Mouse (Mus musculus): ENCODE measurements around the gene Zfp276. TPM values are rescaled to one million over a fixed set of nuclear protein-coding genes. Genes with fewer than 3 reads are reported as not detected.
A peak's percentile ranks its signal among the peaks of the same experiment; 100 is the strongest.

The Zfp276 gene
- polyA plus RNA-seq, 2 experiments, result 19.9 to 44.2 TPM

- H3K4me3 ChIP-seq (replicated peaks; ENCODE audit: low read length), result no peak overlapping the region
- H3K36me3 ChIP-seq (ENCODE audit: control insufficient read depth, insufficient read depth, low read length), result peaks cover 16% of the 10 kb centered on the region
- H3K4me1 ChIP-seq (ENCODE audit: control insufficient read depth, insufficient read depth, low read length), result no peaks in the 10 kb centered on the region
- 75% methylated on average over 4 of the region's 4 CpGs for WGBS
- DNase-seq (ENCODE audit: low spot score), result no peak
- no peaks in the 10 kb centered on the region for H3K27me3 ChIP-seq (ENCODE audit: control insufficient read depth, insufficient read depth, low read length)
- TF ChIP-seq POLR2A (IDR thresholded peaks at IDR 0.05; ENCODE audit: borderline replicate concordance, extremely low read depth, insufficient read depth, insufficient read length), result no peak
- no peak overlapping the region for H3K9ac ChIP-seq (ENCODE audit: low read depth, low read length, severe bottlenecking)
- no peaks in the 10 kb centered on the region for H3K9me3 ChIP-seq (ENCODE audit: control insufficient read depth, low read length)
- H3K27ac ChIP-seq (replicated peaks; ENCODE audit: low read depth, low read length), result no peak overlapping the region
- H3K4me2 ChIP-seq (replicated peaks; ENCODE audit: low read depth, low read length, severe bottlenecking), result no peak overlapping the region
- no peak for ATAC-seq (ENCODE audit: low FRiP score, low read depth)
Observed at GRCm38 (mm10) chr8:123308738-123309137, 54.7 kb downstream of the Zfp276 start.

- H3K27ac ChIP-seq (replicated peaks; ENCODE audit: low read depth, low read length), result no peak overlapping the region
- H3K4me2 ChIP-seq (replicated peaks; ENCODE audit: low read depth, low read length, severe bottlenecking), result peak overlapping the region; percentile 83
- TF ChIP-seq POLR2A (IDR thresholded peaks at IDR 0.05; ENCODE audit: borderline replicate concordance, extremely low read depth, insufficient read depth, insufficient read length), result no peak
- H3K27me3 ChIP-seq (ENCODE audit: control insufficient read depth, insufficient read depth, low read length), result no peaks in the 10 kb centered on the region
- peak overlapping the region; percentile 64 for H3K9ac ChIP-seq (ENCODE audit: low read depth, low read length, severe bottlenecking)
- no peaks in the 10 kb centered on the region for H3K36me3 ChIP-seq (ENCODE audit: control insufficient read depth, insufficient read depth, low read length)
- DNase-seq (ENCODE audit: low spot score) (no peak), ATAC-seq (ENCODE audit: low FRiP score, low read depth) (peak; percentile 59; the same call in 1 of the 2 replicates)
- peaks cover 4% of the 10 kb centered on the region; the same call in 1 of the 2 replicates for H3K4me1 ChIP-seq (ENCODE audit: control insufficient read depth, insufficient read depth, low read length)
- peak overlapping the region; percentile 57 for H3K4me3 ChIP-seq (replicated peaks; ENCODE audit: low read length)
- no peaks in the 10 kb centered on the region for H3K9me3 ChIP-seq (ENCODE audit: control insufficient read depth, low read length)
- WGBS, result 5% methylated on average over 16 of the region's 21 CpGs
Observed at GRCm38 (mm10) chr8:123317781-123318466, 63.9 kb downstream of the Zfp276 start.

GRCm38 (mm10) chr8:123318467-123318911 is 64.5 kb downstream of the Zfp276 start, which contains the start of gene Fanca:
Fanca (minus strand) TSS chr8:123318576.
- DNase-seq (ENCODE audit: low spot score) (peak; percentile 96), ATAC-seq (ENCODE audit: low FRiP score, low read depth) (peak; percentile 100)
- H3K9me3 ChIP-seq (ENCODE audit: control insufficient read depth, low read length), result no peaks in the 10 kb centered on the region
- no peaks in the 10 kb centered on the region for H3K36me3 ChIP-seq (ENCODE audit: control insufficient read depth, insufficient read depth, low read length)
- no peaks in the 10 kb centered on the region for H3K27me3 ChIP-seq (ENCODE audit: control insufficient read depth, insufficient read depth, low read length)
- H3K9ac ChIP-seq (ENCODE audit: low read depth, low read length, severe bottlenecking), result peak within 1 kb of the TSS; percentile 64
- no peak within 1 kb of the TSS for H3K27ac ChIP-seq (replicated peaks; ENCODE audit: low read depth, low read length)
- 0 out of 2 replicates have a peak, but pooled peaks have one; percentile 8 for TF ChIP-seq POLR2A (IDR thresholded peaks at IDR 0.05; ENCODE audit: borderline replicate concordance, extremely low read depth, insufficient read depth, insufficient read length)
- H3K4me2 ChIP-seq (replicated peaks; ENCODE audit: low read depth, low read length, severe bottlenecking), result peak within 1 kb of the TSS; percentile 83
- H3K4me3 ChIP-seq (replicated peaks; ENCODE audit: low read length), result peak within 1 kb of the TSS; percentile 57
- peaks cover 4% of the 10 kb centered on the region; the same call in 1 of the 2 replicates for H3K4me1 ChIP-seq (ENCODE audit: control insufficient read depth, insufficient read depth, low read length)
- WGBS, result under 1% methylated on average over 16 of the region's 24 CpGs

Other genes starting within 250 kb of the Zfp276 start
- 65.3 and 71.3 TPM in 2 replicates for gene Ankrd11, start 211.9 kb upstream of the Zfp276 start, polyA plus RNA-seq (2012; rRNA removed)
- gene Ankrd11, start 211.9 kb upstream of the Zfp276 start, polyA plus RNA-seq (2014; fragmentation: Nextera tagmentation; extraction: Ambion mirVana), result 83.7 and 102 TPM in 2 replicates
- gene Spg7, start 191.3 kb upstream of the Zfp276 start, polyA plus RNA-seq (2012; rRNA removed), result 88.7 and 90.0 TPM in 2 replicates
- 34.8 and 37.5 TPM in 2 replicates for gene Spg7, start 191.3 kb upstream of the Zfp276 start, polyA plus RNA-seq (2014; fragmentation: Nextera tagmentation; extraction: Ambion mirVana)
- 2,823 and 3,226 TPM in 2 replicates for gene Rpl13, start 151.8 kb upstream of the Zfp276 start, polyA plus RNA-seq (2012; rRNA removed)
- gene Rpl13, start 151.8 kb upstream of the Zfp276 start, polyA plus RNA-seq (2014; fragmentation: Nextera tagmentation; extraction: Ambion mirVana), result 1,836 and 1,953 TPM in 2 replicates
- 2.6 and 3.0 TPM in 2 replicates for gene Cpne7, start 136.8 kb upstream of the Zfp276 start, polyA plus RNA-seq (2012; rRNA removed)
- 0.50 and 0.86 TPM in 2 replicates for gene Cpne7, start 136.8 kb upstream of the Zfp276 start, polyA plus RNA-seq (2014; fragmentation: Nextera tagmentation; extraction: Ambion mirVana)
- gene Sult5a1, start 95.9 kb upstream of the Zfp276 start, polyA plus RNA-seq (2012; rRNA removed), result 43.7 and 50.4 TPM in 2 replicates
- 31.7 and 33.2 TPM in 2 replicates for gene Sult5a1, start 95.9 kb upstream of the Zfp276 start, polyA plus RNA-seq (2014; fragmentation: Nextera tagmentation; extraction: Ambion mirVana)
- gene Dpep1, start 68.0 kb upstream of the Zfp276 start, polyA plus RNA-seq (2012; rRNA removed), result 5.1 TPM in 2 replicates
- 3.6 and 3.9 TPM in 2 replicates for gene Dpep1, start 68.0 kb upstream of the Zfp276 start, polyA plus RNA-seq (2014; fragmentation: Nextera tagmentation; extraction: Ambion mirVana)
- gene Chmp1a, start 41.4 kb upstream of the Zfp276 start, polyA plus RNA-seq (2012; rRNA removed), result 93.6 and 110 TPM in 2 replicates
- 128 and 130 TPM in 2 replicates for gene Chmp1a, start 41.4 kb upstream of the Zfp276 start, polyA plus RNA-seq (2014; fragmentation: Nextera tagmentation; extraction: Ambion mirVana)
- 4.9 and 6.0 TPM in 2 replicates for gene Spata33, start 41.4 kb upstream of the Zfp276 start, polyA plus RNA-seq (2012; rRNA removed)
- 4.0 and 6.6 TPM in 2 replicates for gene Spata33, start 41.4 kb upstream of the Zfp276 start, polyA plus RNA-seq (2014; fragmentation: Nextera tagmentation; extraction: Ambion mirVana)
- gene Cdk10, start 29.4 kb upstream of the Zfp276 start, polyA plus RNA-seq (2012; rRNA removed), result 128 and 131 TPM in 2 replicates
- 32.9 and 39.9 TPM in 2 replicates for gene Cdk10, start 29.4 kb upstream of the Zfp276 start, polyA plus RNA-seq (2014; fragmentation: Nextera tagmentation; extraction: Ambion mirVana)
- 3.0 and 4.6 TPM in 2 replicates for gene Spata2l, start 18.0 kb upstream of the Zfp276 start, polyA plus RNA-seq (2012; rRNA removed)
- 4.6 and 5.4 TPM in 2 replicates for gene Spata2l, start 18.0 kb upstream of the Zfp276 start, polyA plus RNA-seq (2014; fragmentation: Nextera tagmentation; extraction: Ambion mirVana)
- gene Vps9d1, start 153 bp downstream of the Zfp276 start, polyA plus RNA-seq (2012; rRNA removed), result 86.1 and 140 TPM in 2 replicates
- 27.4 and 32.6 TPM in 2 replicates for gene Vps9d1, start 153 bp downstream of the Zfp276 start, polyA plus RNA-seq (2014; fragmentation: Nextera tagmentation; extraction: Ambion mirVana)
- gene Fanca, start 64.4 kb downstream of the Zfp276 start, polyA plus RNA-seq (2012; rRNA removed), result 54.7 and 65.7 TPM in 2 replicates
- 23.9 and 24.2 TPM in 2 replicates for gene Fanca, start 64.4 kb downstream of the Zfp276 start, polyA plus RNA-seq (2014; fragmentation: Nextera tagmentation; extraction: Ambion mirVana)
- gene Spire2, start 78.5 kb downstream of the Zfp276 start, polyA plus RNA-seq (2012; rRNA removed), result 1.2 TPM in 2 replicates
- gene Spire2, start 78.5 kb downstream of the Zfp276 start, polyA plus RNA-seq (2014; fragmentation: Nextera tagmentation; extraction: Ambion mirVana), result 0.67 and 1.2 TPM in 2 replicates
- gene Tcf25, start 119.6 kb downstream of the Zfp276 start, polyA plus RNA-seq (2012; rRNA removed), result 193 and 207 TPM in 2 replicates
- 153 and 155 TPM in 2 replicates for gene Tcf25, start 119.6 kb downstream of the Zfp276 start, polyA plus RNA-seq (2014; fragmentation: Nextera tagmentation; extraction: Ambion mirVana)
- gene Mc1r, start 152.9 kb downstream of the Zfp276 start, polyA plus RNA-seq (2012; rRNA removed), result 0.05 and 0.12 TPM in 2 replicates
- gene Mc1r, start 152.9 kb downstream of the Zfp276 start, polyA plus RNA-seq (2014; fragmentation: Nextera tagmentation; extraction: Ambion mirVana), result 0.06 and 0.17 TPM in 2 replicates
- 10.4 and 12.5 TPM in 2 replicates for gene Tubb3, start 157.2 kb downstream of the Zfp276 start, polyA plus RNA-seq (2012; rRNA removed)
- gene Tubb3, start 157.2 kb downstream of the Zfp276 start, polyA plus RNA-seq (2014; fragmentation: Nextera tagmentation; extraction: Ambion mirVana), result 3.4 and 3.7 TPM in 2 replicates
- 37.1 and 49.2 TPM in 2 replicates for gene Def8, start 169.3 kb downstream of the Zfp276 start, polyA plus RNA-seq (2012; rRNA removed)
- gene Def8, start 169.3 kb downstream of the Zfp276 start, polyA plus RNA-seq (2014; fragmentation: Nextera tagmentation; extraction: Ambion mirVana), result 42.2 and 42.7 TPM in 2 replicates
- 29.5 and 31.1 TPM in 2 replicates for gene Afg3l1, start 223.7 kb downstream of the Zfp276 start, polyA plus RNA-seq (2012; rRNA removed)
- 30.8 and 37.6 TPM in 2 replicates for gene Afg3l1, start 223.7 kb downstream of the Zfp276 start, polyA plus RNA-seq (2014; fragmentation: Nextera tagmentation; extraction: Ambion mirVana)